Mouse (Mus musculus): Measurements from ENCODE around the gene Il9r.

- TF ChIP-seq SIN3A (IDR thresholded peaks at IDR 0.05; ENCODE audit: low read length): no peak
- no peak for TF ChIP-seq MAFK (IDR thresholded peaks at IDR 0.05; ENCODE audit: insufficient replicate concordance, low read length)
- TF ChIP-seq CTCF (conservative IDR thresholded peaks at IDR 0.05 in 1 of 2, IDR thresholded peaks at IDR 0.05 in 1 of 2; ENCODE audit: low read depth in 2 of 2, low read length in 2 of 2): no peak
- TF ChIP-seq BHLHE40 (IDR thresholded peaks at IDR 0.05; ENCODE audit: low read depth, low read length): no peak
- TF ChIP-seq POLR2A (IDR thresholded peaks at IDR 0.05; ENCODE audit: low read depth, low read length): no peak
- no peak for TF ChIP-seq RAD21 (IDR thresholded peaks at IDR 0.05; ENCODE audit: low read depth, low read length)
- no peak for TF ChIP-seq USF1 (IDR thresholded peaks at IDR 0.05; ENCODE audit: low read depth, low read length)
- TF ChIP-seq MYC (IDR thresholded peaks at IDR 0.05; ENCODE audit: low read depth, low read length): no peak
- TF ChIP-seq HCFC1 (IDR thresholded peaks at IDR 0.05; ENCODE audit: low read depth, low read length): no peak
- TF ChIP-seq EP300 (IDR thresholded peaks at IDR 0.05; ENCODE audit: low read length): no peak
These were observed 6.0 kb downstream of the Il9r start for GRCm38 (mm10) chr11:32194086-32194485.
